Mouse (Mus musculus) olfactory bulb, adult 2 months (tissue): ENCODE results near the gene Tmprss12.

Experiments
- CTCF ChIP-seq: fragments of 200-500 bp; IDR thresholded peaks from 2 replicates; pipeline ENCODE4 v1.5.1; 2012; ENCODE audit warnings: low read depth, mild to moderate bottlenecking, low read length, moderate library complexity; ENCODE audit not compliant: insufficient read depth
- POLR2A ChIP-seq: fragments of 200-500 bp; IDR thresholded peaks from 2 replicates; pipeline ENCODE4 v1.6.1; 2012; ENCODE audit warnings: mild to moderate bottlenecking, low read depth, low read length, moderate library complexity; ENCODE audit not compliant: insufficient read depth

DNA sequence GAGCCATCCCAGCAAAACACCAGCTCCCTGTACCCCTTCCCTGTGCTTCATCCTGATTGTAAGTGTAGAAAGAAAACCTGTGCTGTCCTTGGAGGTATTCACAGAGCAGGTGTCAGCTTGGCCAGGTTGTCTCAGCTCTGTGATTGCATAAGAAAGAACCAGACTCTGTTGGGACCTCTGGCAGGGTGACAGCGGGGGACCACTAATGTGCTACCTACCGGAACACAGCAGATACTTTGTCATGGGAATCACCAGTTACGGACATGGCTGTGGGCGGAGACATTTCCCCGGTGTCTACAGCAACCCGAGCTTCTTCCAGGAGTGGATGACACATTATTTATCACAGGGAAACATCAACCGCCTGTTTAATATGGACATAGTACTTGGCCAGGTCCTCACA is 11.7 kb downstream of the Tmprss12 start:
- TF ChIP-seq CTCF: no peak
- TF ChIP-seq POLR2A: no peak
